Mouse (Mus musculus): Measurements from ENCODE around the gene Fndc7. TPM values are rescaled to one million over a fixed set of nuclear protein-coding genes. Genes with fewer than 3 reads are reported as not detected.
A peak's percentile ranks its signal among the peaks of the same experiment; 100 is the strongest.

Fndc7 gene
- total RNA-seq, 2 experiments from 2014 or later: 0.06 TPM; not detected in 1

- Histone ChIP-seq H3K4me3 (peak overlapping the region; percentile 87), H3K27ac (peak overlapping the region; percentile 96)
- peak; percentile 57 for DNase-seq
- intact Hi-C loops (cut with DNase I): loop anchor here (5.0 to 10.0 kb wide), 3 partner anchors 59 to 1341 kb away; partner anchors contain the start of gene Prmt6
- peak; percentile 41 for TF ChIP-seq CTCF (IDR thresholded peaks at IDR 0.05)
Measured at GRCm38 (mm10) chr3:108911081-108911547, 21.3 kb upstream of the Fndc7 start.

- DNase-seq: no peak
- Histone ChIP-seq H3K27ac (peak overlapping the region; percentile 96), H3K4me3 (peak overlapping the region; percentile 87)
- intact Hi-C loops (cut with DNase I): loop anchor here (5.0 to 10.0 kb wide), 3 partner anchors 58 to 1342 kb away; partner anchors contain the start of gene Prmt6
- no peak for TF ChIP-seq CTCF (IDR thresholded peaks at IDR 0.05)
Measured at GRCm38 (mm10) chr3:108910303-108911080, 20.7 kb upstream of the Fndc7 start.

GRCm38 (mm10) chr3:108902934-108903333 is 13.1 kb upstream of the Fndc7 start:
- no peak for TF ChIP-seq CTCF (IDR thresholded peaks at IDR 0.05)
- intact Hi-C loops (cut with DNase I): no loop called here

GRCm38 (mm10) chr3:108902038-108902437 is 12.2 kb upstream of the Fndc7 start:
- no peak overlapping the region for H3K27ac ChIP-seq
- no peak overlapping the region for H3K4me3 ChIP-seq
- no peak for DNase-seq
- intact Hi-C loops (cut with DNase I): no loop called here
- TF ChIP-seq CTCF (IDR thresholded peaks at IDR 0.05): peak; percentile 50

More at GRCm38 (mm10) chr3:108902934-108903333, 13.1 kb upstream of the Fndc7 start:
- DNase-seq: no peak
- H3K27ac ChIP-seq: no peak overlapping the region
- H3K4me3 ChIP-seq: no peak overlapping the region

GRCm38 (mm10) chr3:108900681-108901080 is 10.9 kb upstream of the Fndc7 start:
- H3K4me3 ChIP-seq: no peak overlapping the region
- intact Hi-C loops (cut with DNase I): no loop called here
- TF ChIP-seq CTCF (IDR thresholded peaks at IDR 0.05): no peak
- H3K27ac ChIP-seq: peak overlapping the region; percentile 54
- peak; percentile 30 for DNase-seq

- no peak overlapping the region for H3K4me3 ChIP-seq
- H3K27ac ChIP-seq: peak overlapping the region; percentile 54
- intact Hi-C loops (cut with DNase I): no loop called here
- no peak for DNase-seq
- TF ChIP-seq CTCF (IDR thresholded peaks at IDR 0.05): no peak
Measured at GRCm38 (mm10) chr3:108900147-108900546, 10.3 kb upstream of the Fndc7 start.

GRCm38 (mm10) chr3:108898640-108899039 is 8.8 kb upstream of the Fndc7 start:
- intact Hi-C loops (cut with DNase I): no loop called here
- no peak for DNase-seq
- Histone ChIP-seq H3K27ac (no peak overlapping the region), H3K4me3 (no peak overlapping the region)
- no peak for TF ChIP-seq CTCF (IDR thresholded peaks at IDR 0.05)

- H3K27ac ChIP-seq: no peak overlapping the region
- TF ChIP-seq CTCF (IDR thresholded peaks at IDR 0.05): no peak
- no peak for DNase-seq
- H3K4me3 ChIP-seq: no peak overlapping the region
- intact Hi-C loops (cut with DNase I): no loop called here
Measured at GRCm38 (mm10) chr3:108892914-108893313, 3.1 kb upstream of the Fndc7 start.

GRCm38 (mm10) chr3:108892080-108892479 is 2.3 kb upstream of the Fndc7 start:
- TF ChIP-seq CTCF (IDR thresholded peaks at IDR 0.05): no peak
- Histone ChIP-seq H3K27ac (no peak overlapping the region), H3K4me3 (no peak overlapping the region)
- DNase-seq: no peak
- intact Hi-C loops (cut with DNase I): no loop called here

- intact Hi-C loops (cut with DNase I): no loop called here
- H3K27ac ChIP-seq: no peak overlapping the region
- no peak overlapping the region for H3K4me3 ChIP-seq
- TF ChIP-seq CTCF (IDR thresholded peaks at IDR 0.05): no peak
- DNase-seq: no peak
Measured at GRCm38 (mm10) chr3:108887618-108887975, 2.2 kb downstream of the Fndc7 start.

- no peak overlapping the region for H3K27ac ChIP-seq
- TF ChIP-seq CTCF (IDR thresholded peaks at IDR 0.05): no peak
- intact Hi-C loops (cut with DNase I): no loop called here
Measured at GRCm38 (mm10) chr3:108886934-108887617, 2.7 kb downstream of the Fndc7 start.

GRCm38 (mm10) chr3:108885686-108886530 is 3.9 kb downstream of the Fndc7 start:
- no peak overlapping the region for H3K4me3 ChIP-seq
- TF ChIP-seq CTCF (IDR thresholded peaks at IDR 0.05): no peak
- H3K27ac ChIP-seq: no peak overlapping the region
- intact Hi-C loops (cut with DNase I): no loop called here
- DNase-seq: no peak

More at GRCm38 (mm10) chr3:108886934-108887617, 2.7 kb downstream of the Fndc7 start:
- H3K4me3 ChIP-seq: no peak overlapping the region
- DNase-seq: no peak

Measured in gastrocnemius, adult 2 months (tissue).